Mouse (Mus musculus) kidney, adult 2 months (tissue): ENCODE data around the gene Tbx20. TPM values are rescaled to one million over a fixed set of nuclear protein-coding genes. Genes with fewer than 3 reads are reported as not detected.

ENCODE experiments used
- DNase-seq: peaks from one replicate; pipeline ENCODE4 v3.0.0; 2021
- H3K27ac ChIP-seq: fragments of 200-500 bp; 2 replicates; pipeline ENCODE4 v1.5.1; 2012; ENCODE audit warnings: low read depth, low read length, control low read depth, inconsistent platforms; ENCODE audit not compliant: insufficient read depth
- H3K27me3 ChIP-seq: fragments of 200-500 bp; replicated peaks from 2 replicates; pipeline ENCODE4 v1.6.1; 2012; ENCODE audit warnings: mild to moderate bottlenecking, moderate library complexity, low read length, inconsistent platforms; ENCODE audit not compliant: control insufficient read depth, insufficient read depth
- H3K36me3 ChIP-seq: fragments of 200-500 bp; 2 replicates; pipeline ENCODE4 v1.6.1; 2012; ENCODE audit warnings: mild to moderate bottlenecking, moderate library complexity, low read length, inconsistent platforms; ENCODE audit not compliant: control insufficient read depth, insufficient read depth
- H3K4me1 ChIP-seq: fragments of 200-500 bp; 2 replicates; pipeline ENCODE4 v1.6.1; 2011; ENCODE audit warnings: low read length; ENCODE audit not compliant: control insufficient read depth, insufficient read depth
- H3K4me3 ChIP-seq: fragments of 200-500 bp; 2 replicates; pipeline ENCODE4 v1.5.1; 2011; ENCODE audit warnings: mild to moderate bottlenecking, low read depth, low read length, control low read depth; ENCODE audit not compliant: insufficient read depth
- CTCF ChIP-seq: fragments of 200-500 bp; conservative IDR thresholded peaks from 2 replicates; pipeline ENCODE4 v1.5.1; 2011; ENCODE audit warnings: low read depth, mild to moderate bottlenecking, control low read depth, low read length, moderate library complexity, mixed read lengths; ENCODE audit not compliant: insufficient read depth, insufficient read length
- POLR2A ChIP-seq: fragments of 200-500 bp; IDR thresholded peaks from one replicate; pipeline ENCODE4 v1.6.1; 2011; ENCODE audit warnings: low read depth, low read length, control low read depth
- WGBS: fragments of 180-500 bp; shearing (Covaris S2); methylation state at CpG from one replicate; pipeline ENCODE4 v1.1.7; 2018; 5-methylcytosine and 5-hydroxymethylcytosine counted together
- polyA plus RNA-seq: library from polyadenylated mRNA; depleted of rRNA; stranded (reverse); fragments of >200 nt; gene quantifications from 2 replicates; pipeline ENCODE4 v1.2.3, GENCODE M21; 2012

Tbx20 gene
- polyA plus RNA-seq, 1 experiment: 0.13 TPM

DNA sequence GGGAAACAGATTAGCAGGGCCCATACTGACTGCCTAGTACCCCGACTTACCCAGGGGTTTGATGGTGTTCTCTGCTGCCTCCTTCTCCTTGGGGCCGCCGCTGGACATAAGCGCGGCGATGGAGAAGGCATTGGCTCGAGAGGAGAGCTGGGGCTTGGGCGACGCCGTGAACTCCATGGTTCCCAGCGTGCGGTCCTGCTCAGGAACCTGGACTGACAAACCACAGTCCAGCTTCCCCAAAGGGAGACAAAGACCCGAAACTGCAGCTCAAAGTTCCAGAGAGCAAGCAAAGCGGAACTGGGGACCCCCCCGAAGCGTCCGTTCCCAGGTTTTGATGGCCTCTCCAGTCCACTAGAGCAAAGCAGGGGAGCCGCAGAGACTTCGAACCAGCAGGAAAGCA, 434 bp downstream of the Tbx20 start:
- no peak overlapping the region for H3K27ac ChIP-seq
- TF ChIP-seq POLR2A (no peak), CTCF (no peak)
- H3K27me3 ChIP-seq: peaks cover 3% of the 10 kb centered on the region
- H3K4me1 ChIP-seq: no peaks in the 10 kb centered on the region
- WGBS: 3% methylated on average over 19 of the region's 19 CpGs
- no peak overlapping the region for H3K4me3 ChIP-seq
- no peak for DNase-seq
- no peaks in the 10 kb centered on the region for H3K36me3 ChIP-seq

DNA sequence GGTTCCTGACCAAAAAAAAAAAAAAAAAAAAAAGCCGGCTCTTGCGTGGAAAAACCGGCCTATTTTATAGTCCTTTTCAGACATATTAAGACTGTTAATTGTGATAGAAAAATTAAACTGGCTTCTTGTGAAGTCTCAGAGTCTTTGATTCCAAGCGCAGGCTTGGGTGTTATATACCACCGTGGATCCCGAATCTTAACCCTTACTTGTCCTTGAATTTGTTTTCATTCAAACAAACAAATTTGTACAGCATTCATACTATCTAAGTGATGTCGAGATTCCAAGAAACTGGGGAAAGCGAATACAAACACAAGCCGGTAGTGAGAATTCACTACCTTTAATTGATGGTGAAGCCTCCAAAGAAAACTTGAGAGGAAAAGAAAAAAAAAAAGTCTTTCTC, 932 bp downstream of the Tbx20 start:
- no peaks in the 10 kb centered on the region for H3K4me1 ChIP-seq
- DNase-seq: no peak
- H3K4me3 ChIP-seq: no peak overlapping the region
- 4% methylated on average over 9 of the region's 9 CpGs for WGBS
- no peak for TF ChIP-seq CTCF
- TF ChIP-seq POLR2A: no peak
- no peaks in the 10 kb centered on the region for H3K36me3 ChIP-seq
- no peak overlapping the region for H3K27ac ChIP-seq
- peaks cover 3% of the 10 kb centered on the region for H3K27me3 ChIP-seq

DNA sequence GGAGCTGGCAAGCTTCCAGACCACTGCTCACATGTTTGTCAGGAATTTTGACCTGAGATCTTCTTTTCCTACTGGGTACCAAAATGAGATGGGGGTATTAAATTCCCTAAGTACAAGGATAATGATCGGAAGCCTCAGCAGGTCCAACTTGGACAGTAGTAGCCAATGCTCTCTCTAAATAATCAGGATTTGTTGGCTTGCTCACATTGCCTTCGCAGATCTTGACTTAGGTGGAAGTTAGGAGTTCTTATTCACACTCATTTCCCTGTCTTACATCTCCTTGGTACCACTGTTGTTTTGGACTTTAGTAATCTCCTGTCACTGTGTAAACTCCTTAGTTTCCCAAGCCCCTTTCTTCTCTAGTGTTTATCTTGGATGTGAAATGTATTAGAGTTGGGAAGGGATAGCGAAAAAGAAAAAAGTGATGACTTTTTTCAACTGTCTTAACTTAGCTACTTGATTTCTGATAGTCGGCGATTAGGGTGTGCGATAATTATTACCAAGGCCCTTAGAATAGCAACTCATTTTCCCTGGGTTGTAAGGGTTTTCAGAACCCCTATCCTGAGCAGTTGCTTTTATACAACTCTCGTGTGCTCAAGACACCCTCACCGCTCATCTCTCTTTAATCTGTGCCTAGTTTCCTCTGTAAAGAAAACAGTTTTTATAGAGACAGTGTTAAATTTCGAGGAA, 1.5 kb downstream of the Tbx20 start:
- no peak for DNase-seq
- Histone ChIP-seq H3K27ac (no peak overlapping the region), H3K4me1 (no peaks in the 10 kb centered on the region), H3K36me3 (no peaks in the 10 kb centered on the region), H3K4me3 (no peak overlapping the region), H3K27me3 (peaks cover 5% of the 10 kb centered on the region)
- 10% methylated on average over 9 of the region's 9 CpGs for WGBS
- TF ChIP-seq POLR2A (no peak), CTCF (no peak)

DNA sequence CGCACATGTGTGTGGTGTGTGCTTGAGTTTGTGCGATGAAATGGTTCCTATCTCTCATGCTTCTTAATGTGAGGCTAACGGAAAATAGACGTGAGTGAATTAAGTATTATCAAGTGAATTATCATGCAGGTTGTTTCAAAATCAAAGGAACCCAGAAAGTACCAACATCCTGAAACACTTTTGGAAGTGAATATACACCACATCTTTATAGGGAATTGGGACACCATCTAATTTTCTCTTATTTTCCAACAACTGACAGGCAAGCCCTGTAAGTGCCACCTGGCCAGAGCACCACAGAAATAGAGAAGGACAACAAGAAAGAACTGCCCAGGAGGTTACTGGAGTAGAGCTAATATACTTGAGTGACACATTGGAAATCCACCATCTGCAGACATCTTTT, 2.4 kb downstream of the Tbx20 start:
- H3K27ac ChIP-seq: no peak overlapping the region
- H3K4me3 ChIP-seq: no peak overlapping the region
- H3K4me1 ChIP-seq: no peaks in the 10 kb centered on the region
- no peaks in the 10 kb centered on the region for H3K36me3 ChIP-seq
- TF ChIP-seq POLR2A: no peak
- TF ChIP-seq CTCF: no peak
- DNase-seq: no peak
- 17% methylated on average over 4 of the region's 4 CpGs for WGBS
- peaks cover 5% of the 10 kb centered on the region for H3K27me3 ChIP-seq

DNA sequence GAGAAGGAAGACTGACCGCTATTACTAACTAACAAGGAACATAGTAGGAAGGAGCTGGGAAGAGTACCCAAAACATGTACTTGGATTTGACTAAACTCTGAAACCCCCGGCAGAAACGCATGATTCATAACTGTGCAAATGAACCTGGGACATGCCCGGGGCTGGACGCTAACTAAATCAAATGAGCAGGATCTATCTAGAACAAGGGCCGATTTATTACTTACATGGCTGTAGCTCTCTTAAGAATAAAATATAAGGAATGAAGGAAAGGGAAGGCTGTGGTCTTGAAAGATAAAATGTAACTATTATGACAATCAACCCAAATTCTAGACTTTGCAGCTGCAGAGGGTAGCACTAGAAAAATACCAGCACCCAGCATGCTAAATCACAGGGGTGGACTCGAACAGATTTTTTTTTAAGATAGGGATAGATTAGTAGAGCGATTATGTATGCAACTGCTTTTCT, 3.1 kb downstream of the Tbx20 start:
- DNase-seq: no peak
- Histone ChIP-seq H3K4me1 (no peaks in the 10 kb centered on the region), H3K27ac (no peak overlapping the region), H3K27me3 (peaks cover 5% of the 10 kb centered on the region), H3K4me3 (no peak overlapping the region), H3K36me3 (no peaks in the 10 kb centered on the region)
- WGBS: 5% methylated on average over 8 of the region's 8 CpGs
- no peak for TF ChIP-seq CTCF
- TF ChIP-seq POLR2A: no peak

DNA sequence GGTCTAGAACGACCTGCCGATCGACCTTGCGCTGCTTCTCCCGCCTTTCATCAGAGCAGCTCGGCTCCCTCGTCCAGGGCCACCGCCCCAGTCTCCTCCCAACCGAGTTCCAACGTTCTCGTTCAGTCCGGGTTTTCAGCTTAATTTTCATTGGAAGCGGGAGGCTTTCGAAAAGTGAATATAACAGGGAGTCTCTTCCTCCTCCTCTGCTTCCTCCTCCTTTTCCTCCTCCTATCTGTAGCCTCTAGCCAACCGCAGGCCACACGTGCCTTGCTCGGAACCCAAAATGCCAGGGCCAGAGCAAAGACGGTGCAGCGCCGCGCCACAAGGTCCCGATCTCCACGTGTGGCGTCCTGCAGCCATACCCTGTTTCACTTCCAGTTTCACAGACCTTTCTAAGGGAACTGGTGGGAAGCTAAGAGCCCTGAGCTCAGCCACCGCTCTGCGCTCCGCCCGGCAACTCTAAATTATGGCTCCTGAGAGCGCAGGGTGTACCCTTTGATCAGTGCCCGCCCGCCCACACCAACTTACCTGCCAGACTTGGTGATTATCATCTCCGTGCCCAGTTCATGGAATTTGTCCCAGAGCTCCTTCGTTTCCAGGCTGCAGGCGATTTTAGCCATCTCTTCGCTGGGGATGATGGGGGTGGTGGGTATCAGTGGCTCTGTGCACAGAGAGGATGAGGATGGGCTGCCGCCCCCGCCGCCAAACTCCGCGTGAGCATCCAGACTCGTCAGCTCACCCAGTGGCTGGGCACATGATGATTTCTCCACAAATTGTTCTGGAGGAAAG, 3.8 kb downstream of the Tbx20 start:
- Histone ChIP-seq H3K36me3 (no peaks in the 10 kb centered on the region), H3K27me3 (peaks cover 5% of the 10 kb centered on the region), H3K4me1 (no peaks in the 10 kb centered on the region), H3K27ac (no peak overlapping the region), H3K4me3 (no peak overlapping the region)
- no peak for DNase-seq
- WGBS: 2% methylated on average over 41 of the region's 41 CpGs
- TF ChIP-seq CTCF: no peak
- no peak for TF ChIP-seq POLR2A

DNA sequence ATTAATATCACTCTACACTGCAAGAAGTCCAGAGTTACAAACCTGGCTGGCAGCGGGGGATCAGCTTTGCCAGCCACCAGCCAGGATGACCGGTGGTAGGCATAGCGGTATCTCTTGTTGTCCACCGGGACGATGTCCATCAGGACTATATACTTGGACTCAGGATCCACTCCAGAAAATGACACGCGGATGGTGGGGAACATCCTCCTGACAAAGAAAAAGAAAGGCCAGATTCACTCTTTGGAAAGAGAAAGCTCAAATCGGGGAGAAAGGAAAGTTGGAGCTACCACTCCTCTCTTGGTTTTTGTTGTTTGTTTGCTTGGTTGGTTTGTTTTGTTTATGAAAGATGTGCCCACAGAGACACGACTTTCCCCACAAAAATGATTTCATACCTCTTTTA, 4.5 kb downstream of the Tbx20 start:
- WGBS: 6% methylated on average over 9 of the region's 9 CpGs
- no peak overlapping the region for H3K27ac ChIP-seq
- DNase-seq: no peak
- H3K4me1 ChIP-seq: no peaks in the 10 kb centered on the region
- peaks cover 4% of the 10 kb centered on the region for H3K27me3 ChIP-seq
- no peak overlapping the region for H3K4me3 ChIP-seq
- H3K36me3 ChIP-seq: no peaks in the 10 kb centered on the region
- TF ChIP-seq POLR2A: no peak
- no peak for TF ChIP-seq CTCF
